Mouse (Mus musculus): ENCODE measurements around the gene Olfr1508.
"Not testable (repeated sequence)": the region's sequence is repeated elsewhere in the genome, so short reads cannot be mapped to it uniquely, and the experiment has no call there.

The Olfr1508 gene

GRCm38 (mm10) chr14:52467395-52467794 lies at the start of gene Olfr1508:
TSS of gene Olfr1508 (minus strand) at chr14:52467495.
- no peak for ATAC-seq (ENCODE audit: low TSS enrichment)

- no peak for ATAC-seq (ENCODE audit: low TSS enrichment)
Observed at GRCm38 (mm10) chr14:52495516-52495915, 28.2 kb upstream of the Olfr1508 start, which contains the start of gene Olfr1507. TSS of gene Olfr1507 (minus strand) at chr14:52495749.

GRCm38 (mm10) chr14:52465738-52466137 lies 1.6 kb downstream of the Olfr1508 start:
- ATAC-seq (ENCODE audit: low TSS enrichment), result no peak

GRCm38 (mm10) chr14:52461928-52462327 lies 5.4 kb downstream of the Olfr1508 start:
- ATAC-seq (ENCODE audit: low TSS enrichment), result no peak

- no peak for ATAC-seq (ENCODE audit: low TSS enrichment)
Observed at GRCm38 (mm10) chr14:52451138-52451537, 16.2 kb downstream of the Olfr1508 start.

- no peak for ATAC-seq (ENCODE audit: low TSS enrichment)
Observed at GRCm38 (mm10) chr14:52442690-52443089, 24.6 kb downstream of the Olfr1508 start, which contains the start of gene Olfr1509. TSS of gene Olfr1509 (plus strand) at chr14:52442990.

GRCm38 (mm10) chr14:52427686-52428085 lies 39.6 kb downstream of the Olfr1508 start:
- no peak for ATAC-seq (ENCODE audit: low TSS enrichment)

- no peak for ATAC-seq (ENCODE audit: low TSS enrichment)
Observed at GRCm38 (mm10) chr14:52414273-52414672, 53.0 kb downstream of the Olfr1508 start, which contains the start of gene Olfr1510. TSS of gene Olfr1510 (minus strand) at chr14:52414373.

- ATAC-seq (ENCODE audit: low TSS enrichment), result not testable (repeated sequence)
Observed at GRCm38 (mm10) chr14:52410142-52410919, 57.0 kb downstream of the Olfr1508 start.

Measured in frontal cortex, adult (tissue).